Comparison of ENCODE assay signal across 18 mouse cellular contexts in genomic region chr14:66509706-66510105, GRCm38 (mm10).
A peak's percentile ranks its signal among the peaks of the same experiment; 100 is the strongest.
DNase-seq lines count a peak whose midpoint lies in the region; TF ChIP-seq lines count a peak whose summit lies in the region.
"Had no signal": no experiment of that assay in that cellular context is flagged by ENCODE, and none has a peak within 500 bp of the region (broad histone marks: within the 10 kb centered on the region; RNA-seq: fewer than 3 reads in every experiment).

No protein-coding gene starts in this region.

- H3K9me3 ChIP-seq in CH12.LX (replicated peaks; ENCODE audit: low read length) = peaks cover 3% of the 10 kb centered on the region
- H3K9me3 ChIP-seq: G1E had no signal

- in situ Hi-C loops in CH12.LX (cut with MboI; ENCODE audit: low pct_ligation_motif_present, low pct_unique_long_range_greater_than_20kb, low sequenced_read_pairs) = no loop called here

- TF ChIP-seq EP300 in CH12.LX (IDR thresholded peaks at IDR 0.05; ENCODE audit: low read length) = peak; percentile 95

- no peak for TF ChIP-seq CTCF in CH12.LX (conservative IDR thresholded peaks at IDR 0.05 in 1 of 2, IDR thresholded peaks at IDR 0.05 in 1 of 2; ENCODE audit: low read depth in 2 of 2, low read length in 2 of 2)

- dilution Hi-C loops in CH12.LX (cut with MboI; ENCODE audit: extremely low pct_ligation_motif_present, extremely low pct_unique_long_range_greater_than_20kb, low sequenced_read_pairs) = no loop called here

- no peaks in the 10 kb centered on the region for H3K27me3 ChIP-seq in CH12.LX (replicated peaks)

- peak overlapping the region; percentile 65 for H3K4me2 ChIP-seq in CH12.LX (ENCODE audit: insufficient read depth, low read depth, poor library complexity, severe bottlenecking)

- H3K9ac ChIP-seq in CH12.LX (ENCODE audit: insufficient read depth, low read depth) = no peak overlapping the region

- DNase-seq in A20 (ENCODE audit: low read depth, low spot score) (peak; percentile 15), CH12.LX (ENCODE audit: extremely low read depth) (peak; percentile 68)
- no peak for DNase-seq in c-Kit-positive CD71-positive TER-119-positive erythroid progenitor cells, embryonic 14.5 days (ENCODE audit: low spot score)
- DNase-seq in spleen, postnatal 4 days (ENCODE audit: low spot score in 2 of 2) = no peak
- DNase-seq: adrenal gland, adult 2 months; adrenal gland, adult 8-10 months; adrenal gland, postnatal 10 days; adrenal gland, postnatal 14 days; adrenal gland, postnatal 25 days; adrenal gland, postnatal 36 days; B cell, adult 2 months; cerebellum, adult 11 months; cerebellum, adult 11-12 months; cerebellum, adult 18-20 months; cerebellum, adult 2 months; cerebellum, adult 8-10 months; cerebellum, adult 9-10 months had no signal

- no peaks in the 10 kb centered on the region for H3K36me3 ChIP-seq in CH12.LX (replicated peaks in 1 of 2; ENCODE audit: control insufficient read depth in 1 of 2, insufficient read depth in 1 of 2, low read length in 1 of 2)
- H3K36me3 ChIP-seq: G1E had no signal

- no peak overlapping the region for H3K27ac ChIP-seq in CH12.LX (ENCODE audit: insufficient read depth, low read depth)

- no peak for TF ChIP-seq RAD21 in CH12.LX (IDR thresholded peaks at IDR 0.05; ENCODE audit: low read depth, low read length)

- peaks cover 14 to 26% of the 10 kb centered on the region in 2 experiments for H3K4me1 ChIP-seq in CH12.LX (ENCODE audit: control insufficient read depth in 1 of 2, insufficient read depth in 2 of 2)

- TF ChIP-seq POLR2A in CH12.LX (IDR thresholded peaks at IDR 0.05; ENCODE audit: low read depth, low read length) = no peak

- H3K79me2 ChIP-seq in CH12.LX (replicated peaks; ENCODE audit: control insufficient read depth, extremely low read depth, insufficient read depth, poor library complexity, severe bottlenecking) = no peaks in the 10 kb centered on the region

- no peak overlapping the region for H3K4me3 ChIP-seq in CH12.LX (replicated peaks in 1 of 3; ENCODE audit: low read depth in 2 of 3, low read length in 2 of 3, poor library complexity in 1 of 3)

TF ChIP-seq in CH12.LX, 34 proteins besides CTCF, POLR2A, EP300 and RAD21:
- peak; percentile 94 for TF ChIP-seq ETS1 (conservative IDR thresholded peaks at IDR 0.05; ENCODE audit: low read depth, low read length)
- TF ChIP-seq USF2 (conservative IDR thresholded peaks at IDR 0.05; ENCODE audit: low read depth, low read length) = no peak
- 0 out of 2 replicates have a peak, but pooled peaks have one; percentile 2 for TF ChIP-seq SMC3 (IDR thresholded peaks at IDR 0.05; ENCODE audit: low read depth, low read length)
- peak; percentile 62; the same call in 1 of the 2 replicates for TF ChIP-seq MEF2A (IDR thresholded peaks at IDR 0.05; ENCODE audit: borderline replicate concordance, low read depth, low read length)
- no peak for TF ChIP-seq NELFE (IDR thresholded peaks at IDR 0.05; ENCODE audit: low read depth, low read length)
- TF ChIP-seq JUND (conservative IDR thresholded peaks at IDR 0.05; ENCODE audit: low read depth, low read length) = peak; percentile 83
- peak; percentile 86 for TF ChIP-seq MAFK (IDR thresholded peaks at IDR 0.05; ENCODE audit: insufficient replicate concordance, low read length)
- TF ChIP-seq SIN3A (IDR thresholded peaks at IDR 0.05; ENCODE audit: low read length) = peak; percentile 78
- TF ChIP-seq RCOR1 (conservative IDR thresholded peaks at IDR 0.05; ENCODE audit: low read depth, low read length) = peak; percentile 87
- no peak for TF ChIP-seq GABPA (IDR thresholded peaks at IDR 0.05; ENCODE audit: insufficient replicate concordance, low read depth, low read length)
- peak; percentile 53; the same call in 1 of the 2 replicates for TF ChIP-seq CHD2 (IDR thresholded peaks at IDR 0.05; ENCODE audit: low read length)
- TF ChIP-seq ELF1 (IDR thresholded peaks at IDR 0.05; ENCODE audit: low read depth, low read length) = no peak
- peak; percentile 46; the same call in 1 of the 2 replicates for TF ChIP-seq ZNF384 (IDR thresholded peaks at IDR 0.05; ENCODE audit: low read depth, low read length)
- TF ChIP-seq POLR2AphosphoS2 (IDR thresholded peaks at IDR 0.05; ENCODE audit: low read depth, low read length) = no peak
- TF ChIP-seq MAZ (IDR thresholded peaks at IDR 0.05; ENCODE audit: low read depth, low read length) = no peak
- TF ChIP-seq BHLHE40 (IDR thresholded peaks at IDR 0.05; ENCODE audit: low read depth, low read length) = peak; percentile 77
- peak; percentile 80 for TF ChIP-seq JUN (IDR thresholded peaks at IDR 0.05; ENCODE audit: insufficient read depth, low read depth, low read length)
- no peak for TF ChIP-seq CHD1 (IDR thresholded peaks at IDR 0.05; ENCODE audit: low read depth, low read length)
- TF ChIP-seq MAX (IDR thresholded peaks at IDR 0.05; ENCODE audit: low read length) = peak; percentile 10; the same call in 1 of the 2 replicates
- peak; percentile 96 for TF ChIP-seq IRF4 (IDR thresholded peaks at IDR 0.05; ENCODE audit: low read depth, low read length)
- TF ChIP-seq PAX5 (IDR thresholded peaks at IDR 0.05; ENCODE audit: low read length) = no peak
- peak; percentile 21; the same call in 1 of the 2 replicates for TF ChIP-seq MXI1 (IDR thresholded peaks at IDR 0.05; ENCODE audit: low read depth, low read length)

Comparison
In these comparisons a context has a peak if more than half of its experiments do, and no peak if none do; other contexts are left out.
1. DNase-seq: peak in A20 (single experiment) and CH12.LX (single experiment); none in c-Kit-positive CD71-positive TER-119-positive erythroid progenitor cells, embryonic 14.5 days (single experiment) and spleen, postnatal 4 days (0 of 2).